Mouse (Mus musculus) olfactory bulb, adult 2 months (tissue): ENCODE measurements around the gene Gsk3a.

ENCODE experiments used
- CTCF ChIP-seq: fragments of 200-500 bp; IDR thresholded peaks from 2 replicates; pipeline ENCODE4 v1.5.1; 2012; ENCODE audit warnings: low read depth, mild to moderate bottlenecking, low read length, moderate library complexity; ENCODE audit not compliant: insufficient read depth
- POLR2A ChIP-seq: fragments of 200-500 bp; IDR thresholded peaks from 2 replicates; pipeline ENCODE4 v1.6.1; 2012; ENCODE audit warnings: mild to moderate bottlenecking, low read depth, low read length, moderate library complexity; ENCODE audit not compliant: insufficient read depth

- TF ChIP-seq POLR2A = no peak
- TF ChIP-seq CTCF = no peak
Observed at GRCm38 (mm10) chr7:25248846-25249313, 11.2 kb upstream of the Gsk3a start.
